ENCODE assay signal across 17 mouse cellular contexts in the genomic region with DNA sequence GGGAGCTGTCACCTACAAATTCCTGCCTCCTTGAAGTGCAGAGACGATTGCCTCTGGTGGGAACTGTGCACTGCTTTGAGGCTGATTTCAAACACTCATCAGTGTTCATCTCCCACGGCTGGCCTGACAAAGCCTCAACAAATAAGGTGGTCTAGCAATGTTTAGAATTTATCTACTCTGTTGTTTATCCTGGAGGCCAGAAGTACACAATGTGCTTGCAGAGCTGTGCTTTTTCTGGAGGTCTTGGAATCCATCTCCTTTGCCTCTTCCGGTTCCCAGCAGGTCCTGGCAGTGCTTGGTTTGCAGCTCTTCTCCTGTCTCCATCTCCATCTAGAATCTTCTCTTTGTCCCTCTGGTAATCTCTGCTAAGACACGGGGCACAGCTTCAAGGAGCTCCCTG. TPM values are rescaled to one million over a fixed set of nuclear protein-coding genes. Genes with fewer than 3 reads are reported as not detected.
"Had no signal": no experiment of that assay in that cellular context is flagged by ENCODE, and none has a peak within 500 bp of the region (broad histone marks: within the 10 kb centered on the region; RNA-seq: fewer than 3 reads in every experiment).

No protein-coding gene starts in this region.

- H3K36me3 ChIP-seq: limb, embryonic 13.5 days; neural tube, embryonic 15.5 days had no signal

- H3K27ac ChIP-seq: layer of hippocampus, adult 2 months; limb, embryonic 13.5 days; neural tube, embryonic 15.5 days had no signal

- H3K4me3 ChIP-seq: layer of hippocampus, adult 2 months; limb, embryonic 13.5 days; myocyte; neural tube, embryonic 15.5 days had no signal

- H3K4me2 ChIP-seq: limb, embryonic 13.5 days; liver, embryonic 11.5 days; lung, embryonic 14.5 days; neural tube, embryonic 15.5 days had no signal

- DNase-seq: kidney, adult 18-20 months; kidney, postnatal 10 days; kidney, postnatal 4 days; left cerebral cortex, postnatal 4 days; lung, embryonic 14.5 days; lung, postnatal 14 days; midbrain, embryonic 14.5 days; spleen, adult 18-20 months; thymus, adult 18-20 months; thymus, postnatal 14 days had no signal

- H3K9ac ChIP-seq: limb, embryonic 13.5 days; lung, embryonic 14.5 days; neural tube, embryonic 15.5 days had no signal

- H3K9me3 ChIP-seq: limb, embryonic 13.5 days; neural tube, embryonic 15.5 days had no signal

- H3K27me3 ChIP-seq: limb, embryonic 13.5 days; neural tube, embryonic 15.5 days had no signal

RNA-seq across cellular contexts. Expression of gene Fmod, which starts 19.2 kb away (rescaled TPM):
- total RNA-seq: megakaryocyte-erythroid progenitor cell, adult 5-6 weeks had no signal

RNA-seq across cellular contexts. Expression of gene Chit1, which starts 54.8 kb away (rescaled TPM):
- total RNA-seq: megakaryocyte-erythroid progenitor cell, adult 5-6 weeks had no signal
- polyA plus RNA-seq: liver, embryonic 11.5 days; lung, embryonic 14.5 days; midbrain, embryonic 14.5 days; stomach, embryonic 14.5 days had no signal
